In genomic region chr12:76533377-76534222, GRCm38 (mm10) we compare ENCODE assay signal across 8 mouse cellular contexts. TPM values are rescaled to one million over a fixed set of nuclear protein-coding genes. Genes with fewer than 3 reads are reported as not detected.
DNase-seq lines count a peak whose midpoint lies in the region; ATAC-seq and TF ChIP-seq lines count a peak whose summit lies in the region.

No protein-coding gene starts in this region.

- DNase-seq in layer of hippocampus, adult 11-12 months (ENCODE audit: low spot score), result peak; percentile 60
- DNase-seq in layer of hippocampus, adult 9-10 months (ENCODE audit: low spot score), result no peak
- DNase-seq in embryo, embryonic 10 days (ENCODE audit: low spot score), result peak; percentile 83
- peak; percentile 88 to 91 for DNase-seq in heart, adult 2 months
- peak; percentile 95 for DNase-seq in kidney, adult 18-20 months
- DNase-seq in neural tube, embryonic 10.5 days (ENCODE audit: extremely low spot score, low spot score), result peak; percentile 84
- DNase-seq in testis, postnatal 10 days (ENCODE audit: low spot score), result peak; percentile 83

- ATAC-seq in liver, embryonic 15.5 days (ENCODE audit: insufficient read depth), result peak; percentile 69

- intact Hi-C loops in heart, adult 2 months (cut with DNase I), result loop anchor here (2.0 to 5.0 kb wide), 3 partner anchors 19 to 131 kb away; partner anchors contain the start of gene Hspa2

- H3K79me2 ChIP-seq in heart, adult 2 months (replicated peaks; ENCODE audit: control insufficient read depth, insufficient read depth, low read length), result no peaks in the 10 kb centered on the region

- H3K27me3 ChIP-seq in heart, adult 2 months (ENCODE audit: control insufficient read depth, insufficient read depth, low read length), result no peaks in the 10 kb centered on the region
- H3K27me3 ChIP-seq in liver, embryonic 15.5 days, result peaks cover 89% of the 10 kb centered on the region

- peak; percentile 24 for TF ChIP-seq POLR2A in heart, adult 2 months (IDR thresholded peaks at IDR 0.05; ENCODE audit: insufficient read depth, low read depth, low read length)

- TF ChIP-seq EP300 in heart, adult 2 months (IDR thresholded peaks at IDR 0.05; ENCODE audit: insufficient read depth, low read depth, low read length), result no peak

- H3K36me3 ChIP-seq in heart, adult 2 months (ENCODE audit: control insufficient read depth, insufficient read depth, low read length), result no peaks in the 10 kb centered on the region
- H3K36me3 ChIP-seq in liver, embryonic 15.5 days (replicated peaks), result no peaks in the 10 kb centered on the region

- peaks cover 10% of the 10 kb centered on the region for H3K4me1 ChIP-seq in heart, adult 2 months (ENCODE audit: control insufficient read depth, insufficient read depth, low read length)
- H3K4me1 ChIP-seq in liver, embryonic 15.5 days (replicated peaks), result peaks cover 42% of the 10 kb centered on the region

- peak overlapping the region; percentile 63 for H3K4me2 ChIP-seq in liver, embryonic 15.5 days

- H3K27ac ChIP-seq in heart, adult 2 months, result peak overlapping the region; percentile 95
- H3K27ac ChIP-seq in liver, embryonic 15.5 days (replicated peaks), result peak overlapping the region; percentile 79

- under 1% methylated on average over 72 of the region's 74 CpGs for WGBS in heart, adult 2 months
- WGBS in liver, embryonic 15.5 days (ENCODE audit: insufficient replicate concordance), result under 1% methylated on average over 74 of the region's 74 CpGs

- H3K9ac ChIP-seq in heart, adult 2 months (ENCODE audit: low read depth, low read length), result peak overlapping the region; percentile 86
- peak overlapping the region; percentile 56 for H3K9ac ChIP-seq in liver, embryonic 15.5 days

- no peaks in the 10 kb centered on the region for H3K9me3 ChIP-seq in liver, embryonic 15.5 days (replicated peaks)

- H3K4me3 ChIP-seq in heart, adult 2 months, result peak overlapping the region; percentile 55
- peak overlapping the region; percentile 62 for H3K4me3 ChIP-seq in liver, embryonic 15.5 days (replicated peaks)

- TF ChIP-seq CTCF in heart, adult 2 months (IDR thresholded peaks at IDR 0.05), result no peak

RNA-seq across cellular contexts. Expression of gene Plekhg3, which starts 2.9 kb away (rescaled TPM):
- 10 to 100 TPM; 11.6 to 13.6 TPM for total RNA-seq in heart, adult 2 months (2021)
- polyA plus RNA-seq in heart, adult 2 months (2012; rRNA removed), result 12.9 and 16.8 TPM in 2 replicates
- polyA plus RNA-seq in liver, embryonic 15.5 days (2015; fragmentation: Nextera tagmentation; extraction: Ambion mirVana), result 3.3 and 4.1 TPM in 2 replicates
